Mouse (Mus musculus) G1E (cell line): ENCODE data around the gene BC034090. TPM values are rescaled to one million over a fixed set of nuclear protein-coding genes. Genes with fewer than 3 reads are reported as not detected.

Experiments
- ATAC-seq: 2 replicates; pipeline ENCODE4 v1.8.0; 2016; ENCODE audit warnings: mild to moderate bottlenecking; ENCODE audit not compliant: insufficient number of reproducible peaks, poor library complexity, low FRiP score, severe bottlenecking; ENCODE audit errors: extremely low read depth
- DNase-seq: peaks from one replicate; pipeline ENCODE4 v3.0.0; 2012; ENCODE audit warnings: low spot score
- H3K27me3 ChIP-seq: 2 replicates; pipeline ENCODE4 v1.6.1; 2012; ENCODE audit warnings: mild to moderate bottlenecking, low read length, inconsistent platforms; ENCODE audit not compliant: insufficient read depth
- H3K36me3 ChIP-seq: replicated peaks from 2 replicates; pipeline ENCODE3; 2012; ENCODE audit warnings: mild to moderate bottlenecking, inconsistent platforms
- H3K4me1 ChIP-seq: 2 replicates; pipeline ENCODE4 v1.6.1; 2012; ENCODE audit warnings: low read depth, low read length, inconsistent platforms, mixed read lengths; ENCODE audit not compliant: insufficient read depth
- H3K4me3 ChIP-seq: 2 replicates; pipeline ENCODE4 v1.5.1; 2012; ENCODE audit warnings: low read depth, mild to moderate bottlenecking, inconsistent platforms, low read length, moderate library complexity, mixed read lengths
- H3K9me3 ChIP-seq: replicated peaks from 2 replicates; pipeline ENCODE4 v1.6.1; 2012; ENCODE audit warnings: inconsistent platforms
- CTCF ChIP-seq: IDR thresholded peaks from 2 replicates; pipeline ENCODE4 v1.5.1; 2012; ENCODE audit warnings: low read depth, low read length, inconsistent platforms, mixed read lengths
- GATA1 ChIP-seq: IDR thresholded peaks from 2 replicates; pipeline ENCODE4 v1.6.1; 2012; ENCODE audit warnings: borderline replicate concordance, low read length, inconsistent platforms, mixed read lengths
- GATA2 ChIP-seq: IDR thresholded peaks from 2 replicates; pipeline ENCODE4 v1.6.1; 2012; ENCODE audit warnings: low read depth, low read length, inconsistent platforms, borderline replicate concordance
- POLR2AphosphoS5 ChIP-seq: IDR thresholded peaks from 2 replicates; pipeline ENCODE4 v1.6.1; 2012; ENCODE audit warnings: low read depth, low read length, inconsistent platforms; ENCODE audit not compliant: insufficient replicate concordance
- TAL1 ChIP-seq: conservative IDR thresholded peaks from 2 replicates; pipeline ENCODE4 v1.6.1; 2012; ENCODE audit warnings: low read depth, low read length, inconsistent platforms, mixed read lengths
- polyA plus RNA-seq: library from polyadenylated mRNA; stranded (reverse); fragments of >175 nt; gene quantifications from 2 replicates; pipeline ENCODE4 v1.2.3, GENCODE M21; 2012
- total RNA-seq, 2 experiments: library from RNA; stranded (forward) in 1 of 2; stranded (reverse) in 1 of 2; fragments of 200-1000 nt in 1 of 2; fragments of >200 nt in 1 of 2; fragmentation: Nextera tagmentation in 1 of 2; gene quantifications; 2 replicates each; pipeline ENCODE4 v1.2.3; 2014 to 2017

BC034090 gene
- total and polyA plus RNA-seq, 3 experiments, result 0.09 to 0.11 TPM; not detected in 1

- peaks cover 5% of the 10 kb centered on the region for H3K4me1 ChIP-seq
- peaks cover 20% of the 10 kb centered on the region for H3K27me3 ChIP-seq
- no peak overlapping the region for H3K4me3 ChIP-seq
- no peaks in the 10 kb centered on the region for H3K36me3 ChIP-seq
- TF ChIP-seq GATA1 (no peak), CTCF (no peak), TAL1 (no peak), GATA2 (no peak), POLR2AphosphoS5 (no peak)
- ATAC-seq (no peak), DNase-seq (no peak)
- H3K9me3 ChIP-seq, result peaks cover 6% of the 10 kb centered on the region
Measured at GRCm38 (mm10) chr1:155247441-155247840, 3.2 kb upstream of the BC034090 start.

DNA sequence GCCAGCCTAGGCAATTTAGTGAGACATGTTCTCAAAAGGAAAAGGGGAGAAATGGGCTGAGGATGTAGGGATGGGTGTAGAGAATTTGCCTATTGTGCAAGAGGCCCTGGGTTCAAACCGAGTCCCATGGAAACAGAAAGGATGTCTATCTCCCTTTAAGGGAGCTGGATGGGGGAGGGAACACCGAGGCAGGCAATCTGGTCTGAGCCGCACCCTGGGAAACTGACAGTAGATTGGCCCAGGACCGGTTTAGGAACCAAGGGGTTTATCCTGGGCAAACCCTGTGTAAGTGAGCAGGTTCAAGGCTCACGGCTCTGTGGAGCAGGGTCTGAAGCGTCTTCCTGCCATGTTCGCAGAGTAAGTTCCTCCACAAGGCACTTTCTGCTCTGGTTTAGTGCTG is 1.3 kb upstream of the BC034090 start:
- H3K9me3 ChIP-seq, result peaks cover 6% of the 10 kb centered on the region
- ATAC-seq (no peak), DNase-seq (no peak)
- H3K36me3 ChIP-seq, result no peaks in the 10 kb centered on the region
- no peak overlapping the region for H3K4me3 ChIP-seq
- no peak for TF ChIP-seq TAL1
- TF ChIP-seq GATA1, result no peak
- no peak for TF ChIP-seq GATA2
- no peak for TF ChIP-seq POLR2AphosphoS5
- no peak for TF ChIP-seq CTCF
- no peaks in the 10 kb centered on the region for H3K4me1 ChIP-seq
- peaks cover 23% of the 10 kb centered on the region for H3K27me3 ChIP-seq

DNA sequence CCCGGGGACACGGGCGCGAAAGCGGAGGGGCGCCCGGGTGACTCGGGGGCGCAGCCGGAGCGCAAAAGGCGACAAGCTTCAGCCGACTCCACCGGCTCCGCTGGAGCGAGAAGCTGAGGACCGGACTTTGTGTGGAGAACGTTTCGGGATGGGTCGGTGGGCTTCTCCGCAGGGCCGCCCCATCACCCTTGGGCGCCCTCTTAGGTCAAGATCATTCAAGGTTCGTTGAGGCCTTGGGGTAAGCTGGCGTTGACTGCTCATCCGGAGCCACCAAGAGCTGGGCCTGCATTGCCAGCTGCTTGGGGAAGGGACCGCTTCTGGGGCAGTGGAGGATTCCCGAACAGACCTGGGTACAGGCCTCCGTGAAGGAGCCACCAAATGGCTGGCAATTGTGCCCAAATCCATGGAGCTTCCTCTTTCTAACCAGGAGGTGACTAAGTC is 547 bp upstream of the BC034090 start:
- no peaks in the 10 kb centered on the region for H3K4me1 ChIP-seq
- no peak for ATAC-seq
- no peaks in the 10 kb centered on the region for H3K36me3 ChIP-seq
- no peak for TF ChIP-seq GATA2
- no peak for TF ChIP-seq POLR2AphosphoS5
- no peak for TF ChIP-seq CTCF
- TF ChIP-seq GATA1, result no peak
- TF ChIP-seq TAL1, result no peak
- DNase-seq, result no peak
- H3K9me3 ChIP-seq, result peaks cover 6% of the 10 kb centered on the region
- H3K27me3 ChIP-seq, result peaks cover 28% of the 10 kb centered on the region
- H3K4me3 ChIP-seq, result no peak overlapping the region; the same call in 1 of the 2 replicates

- Histone ChIP-seq H3K4me1 (no peaks in the 10 kb centered on the region), H3K36me3 (no peaks in the 10 kb centered on the region), H3K4me3 (no peak overlapping the region), H3K27me3 (peaks cover 30% of the 10 kb centered on the region), H3K9me3 (peaks cover 6% of the 10 kb centered on the region)
- ATAC-seq (no peak), DNase-seq (no peak)
- TF ChIP-seq TAL1, result no peak
- TF ChIP-seq GATA1, result no peak
Measured at GRCm38 (mm10) chr1:155242488-155242745, 1.8 kb downstream of the BC034090 start.

DNA sequence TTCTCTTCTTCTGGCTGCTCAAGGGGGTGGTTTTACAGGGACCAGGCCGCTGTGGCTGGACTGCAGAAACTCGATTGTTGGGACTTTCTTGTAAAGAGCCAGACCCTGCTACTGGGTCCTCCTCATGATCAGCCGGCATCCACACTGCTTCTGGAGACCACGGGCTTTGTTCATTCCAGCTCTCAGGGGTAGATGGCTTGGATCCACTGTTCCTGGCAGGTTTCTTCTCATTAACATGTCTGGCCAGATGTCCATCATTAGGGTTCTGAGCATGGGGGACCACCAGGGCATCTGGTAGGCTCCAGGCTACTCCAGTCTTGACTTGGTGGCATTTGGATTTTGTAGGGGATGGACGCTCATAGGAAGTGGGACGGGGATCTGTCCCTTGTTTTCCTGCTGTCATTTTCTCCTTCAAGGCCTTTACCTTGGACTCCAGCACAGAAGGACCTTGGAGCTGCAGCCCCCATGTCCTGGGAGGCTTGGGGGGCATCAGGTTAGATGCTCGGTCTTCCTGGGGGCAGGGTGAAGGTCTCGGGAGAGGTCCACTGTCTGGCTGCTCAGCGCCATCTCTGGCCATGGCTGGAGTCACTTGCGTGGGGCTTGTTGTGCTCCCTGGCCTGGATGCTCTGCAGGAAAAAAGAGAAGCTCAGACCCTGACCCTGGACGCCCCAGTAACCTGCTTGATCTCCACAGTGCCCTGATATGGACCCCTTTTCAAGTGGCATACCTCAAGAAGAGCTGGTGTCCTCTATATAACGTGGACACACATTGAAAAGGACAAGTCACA is 2.4 kb downstream of the BC034090 start:
- no peaks in the 10 kb centered on the region for H3K4me1 ChIP-seq
- no peak overlapping the region for H3K4me3 ChIP-seq
- no peak for ATAC-seq
- no peak for DNase-seq
- H3K36me3 ChIP-seq, result no peaks in the 10 kb centered on the region
- H3K9me3 ChIP-seq, result peaks cover 6% of the 10 kb centered on the region
- TF ChIP-seq GATA1 (no peak), GATA2 (no peak), CTCF (no peak), POLR2AphosphoS5 (no peak), TAL1 (no peak)
- peaks cover 35% of the 10 kb centered on the region for H3K27me3 ChIP-seq

- no peak for ATAC-seq
- no peaks in the 10 kb centered on the region for H3K4me1 ChIP-seq
- TF ChIP-seq TAL1 (no peak), CTCF (no peak), POLR2AphosphoS5 (no peak), GATA1 (no peak), GATA2 (no peak)
- no peak overlapping the region for H3K4me3 ChIP-seq
- peaks cover 37% of the 10 kb centered on the region for H3K27me3 ChIP-seq
- H3K9me3 ChIP-seq, result peaks cover 6% of the 10 kb centered on the region
- DNase-seq, result no peak
- H3K36me3 ChIP-seq, result no peaks in the 10 kb centered on the region
Measured at GRCm38 (mm10) chr1:155239962-155240717, 4.1 kb downstream of the BC034090 start.
